Mouse (Mus musculus) large intestine, adult 2 months (tissue): ENCODE measurements around the gene Nt5dc1. TPM values are rescaled to one million over a fixed set of nuclear protein-coding genes. Genes with fewer than 3 reads are reported as not detected.
A peak's percentile ranks its signal among the peaks of the same experiment; 100 is the strongest.
"Not testable (repeated sequence)": the region's sequence is repeated elsewhere in the genome, so short reads cannot be mapped to it uniquely, and the experiment has no call there.

Source experiments
- DNase-seq: peaks from one replicate; pipeline ENCODE4 v3.0.0-alpha.2; 2012; ENCODE audit warnings: low read depth, low spot score
- WGBS: fragments of 180-500 bp; shearing (Covaris S2); methylation state at CpG from one replicate; pipeline ENCODE4 v1.1.7; 2018; 5-methylcytosine and 5-hydroxymethylcytosine counted together
- polyA plus RNA-seq: library from polyadenylated mRNA; depleted of rRNA; stranded (reverse); fragments of >200 nt; gene quantifications from 2 replicates; pipeline ENCODE4 v1.2.3, GENCODE M21; 2012; rRNA removed

Nt5dc1 gene
- polyA plus RNA-seq: 3.4 and 6.8 TPM in 2 replicates

- DNase-seq: peak; percentile 73
- under 1% methylated on average over 49 of the region's 49 CpGs for WGBS
Observed at GRCm38 (mm10) chr10:34418204-34418756, at the start of gene Nt5dc1. Gene Nt5dc1, minus strand, starts transcription at chr10:34418552.

GRCm38 (mm10) chr10:34464321-34464720 lies 46.0 kb upstream of the Nt5dc1 start:
- DNase-seq: no peak
- WGBS: 83% methylated on average over 4 of the region's 4 CpGs

GRCm38 (mm10) chr10:34461451-34461850 lies 43.1 kb upstream of the Nt5dc1 start:
- 14% methylated on average over 4 of the region's 4 CpGs for WGBS
- no peak for DNase-seq

- no peak for DNase-seq
- 73% methylated on average over 1 of the region's 1 CpGs for WGBS
Observed at GRCm38 (mm10) chr10:34449469-34449868, 31.1 kb upstream of the Nt5dc1 start.

GRCm38 (mm10) chr10:34434191-34434590 lies 15.8 kb upstream of the Nt5dc1 start:
- 97% methylated on average over 7 of the region's 14 CpGs for WGBS

GRCm38 (mm10) chr10:34431783-34432182 lies 13.4 kb upstream of the Nt5dc1 start:
- DNase-seq: no peak

More at GRCm38 (mm10) chr10:34434191-34434590, 15.8 kb upstream of the Nt5dc1 start:
- not testable (repeated sequence) for DNase-seq

- 40% methylated on average over 4 of the region's 4 CpGs for WGBS
- DNase-seq: not testable (repeated sequence)
Observed at GRCm38 (mm10) chr10:34418794-34419193, 442 bp upstream of the Nt5dc1 start.

- DNase-seq: no peak
Observed at GRCm38 (mm10) chr10:34399267-34399666, 19.1 kb downstream of the Nt5dc1 start.

GRCm38 (mm10) chr10:34396959-34397358 lies 21.4 kb downstream of the Nt5dc1 start:
- WGBS: 81% methylated on average over 4 of the region's 4 CpGs
- no peak for DNase-seq

- 75% methylated on average over 8 of the region's 8 CpGs for WGBS
Observed at GRCm38 (mm10) chr10:34389681-34390080, 28.7 kb downstream of the Nt5dc1 start, which contains the start of gene Col10a1. Gene Col10a1, plus strand, starts transcription at chr10:34389981.

GRCm38 (mm10) chr10:34385636-34386035 lies 32.7 kb downstream of the Nt5dc1 start:
- DNase-seq: peak; percentile 10
- WGBS: 38% methylated on average over 5 of the region's 5 CpGs

More at GRCm38 (mm10) chr10:34389681-34390080, 28.7 kb downstream of the Nt5dc1 start, which contains the start of gene Col10a1:
- no peak for DNase-seq

- no peak for DNase-seq
- WGBS: 30% methylated on average over 7 of the region's 7 CpGs
Observed at GRCm38 (mm10) chr10:34373332-34373731, 45.0 kb downstream of the Nt5dc1 start.

GRCm38 (mm10) chr10:34368138-34368537 lies 50.2 kb downstream of the Nt5dc1 start:
- DNase-seq: no peak
- WGBS: 69% methylated on average over 5 of the region's 5 CpGs

- no peak for DNase-seq
Observed at GRCm38 (mm10) chr10:34363756-34364155, 54.6 kb downstream of the Nt5dc1 start.

- WGBS: 90% methylated on average over 3 of the region's 3 CpGs
- no peak for DNase-seq
Observed at GRCm38 (mm10) chr10:34358263-34358662, 60.1 kb downstream of the Nt5dc1 start.

- 80% methylated on average over 4 of the region's 4 CpGs for WGBS
- no peak for DNase-seq
Observed at GRCm38 (mm10) chr10:34352166-34352565, 66.2 kb downstream of the Nt5dc1 start.

GRCm38 (mm10) chr10:34341886-34342285 lies 76.5 kb downstream of the Nt5dc1 start:
- no peak for DNase-seq
- 87% methylated on average over 1 of the region's 1 CpGs for WGBS

GRCm38 (mm10) chr10:34341014-34341413 lies 77.3 kb downstream of the Nt5dc1 start:
- DNase-seq: no peak
- 47% methylated on average over 6 of the region's 6 CpGs for WGBS

- WGBS: 7% methylated on average over 2 of the region's 2 CpGs
- no peak for DNase-seq
Observed at GRCm38 (mm10) chr10:34328310-34328709, 90.0 kb downstream of the Nt5dc1 start.

- WGBS: 67% methylated on average over 5 of the region's 5 CpGs
Observed at GRCm38 (mm10) chr10:34327144-34327543, 91.2 kb downstream of the Nt5dc1 start.

GRCm38 (mm10) chr10:34326701-34327100 lies 91.7 kb downstream of the Nt5dc1 start:
- DNase-seq: no peak
- WGBS: 24% methylated on average over 4 of the region's 4 CpGs

More at GRCm38 (mm10) chr10:34327144-34327543, 91.2 kb downstream of the Nt5dc1 start:
- DNase-seq: no peak

- WGBS: 57% methylated on average over 2 of the region's 2 CpGs
- no peak for DNase-seq
Observed at GRCm38 (mm10) chr10:34320809-34321208, 97.5 kb downstream of the Nt5dc1 start.
